Mouse (Mus musculus) ovary, adult 10 weeks (tissue): ENCODE data around the gene Olfr418. TPM values are rescaled to one million over a fixed set of nuclear protein-coding genes. Genes with fewer than 3 reads are reported as not detected.

Source experiments
- polyA plus RNA-seq: library from polyadenylated mRNA; stranded (reverse); fragments of 350-450 nt; fragmentation: Illumina TruSeq; extraction: RNeasy Lipid Tissue Mini Kit (QIAGEN cat#74804); gene quantifications from one replicate; pipeline ENCODE4 v1.2.3, GENCODE M21; 2014

The Olfr418 gene
- not detected for polyA plus RNA-seq

GRCm38 (mm10) chr1:173265701-173266100 is at the start of gene Olfr418:
Gene Olfr418, plus strand, starts transcription at chr1:173266001.

GRCm38 (mm10) chr1:173227081-173227480 is 38.7 kb upstream of the Olfr418 start, which contains the start of gene Fcer1a:
Gene Fcer1a, minus strand, starts transcription at chr1:173227214.

GRCm38 (mm10) chr1:173277677-173278076 is 11.9 kb downstream of the Olfr418 start, which contains the start of gene Mptx2:
Gene Mptx2, minus strand, starts transcription at chr1:173277777.

Other genes starting within 250 kb of the Olfr418 start
- gene Olfr1408, start 128.6 kb upstream of the Olfr418 start, polyA plus RNA-seq, result not detected
- gene Olfr1406, start 75.4 kb upstream of the Olfr418 start, polyA plus RNA-seq, result not detected
- not detected for gene Olfr218, start 68.2 kb upstream of the Olfr418 start, polyA plus RNA-seq
- gene Olfr1404, start 53.6 kb upstream of the Olfr418 start, polyA plus RNA-seq, result not detected
- 1.8 TPM for gene Fcer1a, start 38.8 kb upstream of the Olfr418 start, polyA plus RNA-seq
- gene Mptx2, start 11.8 kb downstream of the Olfr418 start, polyA plus RNA-seq, result not detected
- not detected for gene Ackr1, start 67.7 kb downstream of the Olfr418 start, polyA plus RNA-seq
- 4.2 TPM for gene Aim2, start 84.9 kb downstream of the Olfr418 start, polyA plus RNA-seq
- gene Cadm3, start 101.7 kb downstream of the Olfr418 start, polyA plus RNA-seq, result 1.3 TPM
- 1.0 TPM for gene Ifi206, start 225.0 kb downstream of the Olfr418 start, polyA plus RNA-seq